Mouse (Mus musculus) cerebellum, adult 2 months (tissue): ENCODE results near the gene Ndufa6.

Experiments
- CTCF ChIP-seq: fragments of 200-500 bp; IDR thresholded peaks from 2 replicates; pipeline ENCODE4 v1.5.1; 2011; ENCODE audit warnings: low read depth, mild to moderate bottlenecking, control low read depth, low read length, moderate library complexity, borderline replicate concordance; ENCODE audit not compliant: insufficient read depth
- POLR2A ChIP-seq: fragments of 200-500 bp; IDR thresholded peaks from 2 replicates; pipeline ENCODE4 v1.6.1; 2011; ENCODE audit warnings: low read length, control low read depth, borderline replicate concordance; ENCODE audit not compliant: insufficient read depth

DNA sequence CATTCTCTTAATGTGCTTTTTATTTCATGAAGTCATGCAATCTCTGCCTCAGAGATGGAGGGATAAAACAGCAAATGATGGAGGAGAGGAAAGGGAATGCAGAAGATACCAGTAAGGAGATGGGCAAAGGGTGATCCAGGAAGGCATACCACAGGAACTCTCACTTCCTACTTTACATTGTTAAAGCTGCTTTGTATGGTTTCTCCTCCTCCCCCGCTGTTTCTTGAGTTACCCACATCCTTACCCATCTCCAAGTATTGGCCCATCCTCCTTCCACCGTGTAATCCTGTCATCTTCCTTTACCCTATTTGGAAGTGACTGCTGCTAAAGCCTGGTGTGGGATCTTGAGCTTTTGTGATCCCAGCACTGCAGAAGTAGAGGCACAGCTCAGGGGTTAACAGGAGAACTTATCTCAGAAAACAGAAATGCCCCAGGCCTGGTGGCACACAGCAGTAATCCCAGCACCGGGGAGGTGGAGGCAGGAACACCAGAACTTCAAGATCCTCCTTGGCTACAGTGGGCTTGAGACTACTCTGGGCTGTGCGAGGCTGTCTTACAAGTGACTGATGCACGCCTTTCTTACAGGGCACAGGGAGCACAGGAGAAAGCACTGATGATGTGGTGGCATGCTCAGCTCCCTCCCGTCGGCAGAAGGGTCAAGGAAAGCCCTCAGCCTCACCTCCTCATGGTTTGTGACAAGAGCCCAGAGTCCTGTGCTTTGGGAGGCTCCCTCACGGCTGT lies 5.7 kb downstream of the Ndufa6 start:
- no peak for TF ChIP-seq CTCF
- no peak; the same call in 1 of the 2 replicates for TF ChIP-seq POLR2A
